Mouse (Mus musculus) liver, embryonic 15.5 days (tissue): ENCODE measurements at regions not wholly inside any gene's neighbourhood (a gene's known extent, or its start where the extent isn't known, plus 50 kb on each side); places are given as distances from the start of the nearest gene placed in this dataset.

Source experiments
- ATAC-seq: fragments of 200-750 bp; cut with Nextera tagmentation; 2 replicates; pipeline ENCODE4 v1.8.0; 2017; ENCODE audit warnings: moderate number of reproducible peaks, mild to moderate bottlenecking, moderate library complexity; ENCODE audit not compliant: insufficient read depth
- H3K27ac ChIP-seq: fragments of 300-500 bp; sonication (generic); replicated peaks from 2 replicates; pipeline ENCODE4 v1.5.1; 2015; ENCODE audit warnings: mild to moderate bottlenecking, inconsistent platforms
- H3K27me3 ChIP-seq: fragments of 300-500 bp; sonication (generic); 2 replicates; pipeline ENCODE4 v1.6.1; 2015; ENCODE audit warnings: mild to moderate bottlenecking, inconsistent platforms
- H3K36me3 ChIP-seq: fragments of 300-500 bp; sonication (generic); replicated peaks from 2 replicates; pipeline ENCODE4 v1.6.1; 2015; ENCODE audit warnings: moderate library complexity, mild to moderate bottlenecking, inconsistent platforms
- H3K4me1 ChIP-seq: fragments of 300-500 bp; sonication (generic); replicated peaks from 2 replicates; pipeline ENCODE4 v1.6.1; 2015; ENCODE audit warnings: inconsistent platforms
- H3K4me2 ChIP-seq: fragments of 300-500 bp; sonication (generic); 2 replicates; pipeline ENCODE4 v1.6.1; 2015; ENCODE audit warnings: moderate library complexity, mild to moderate bottlenecking, inconsistent platforms
- H3K4me3 ChIP-seq: fragments of 300-500 bp; sonication (generic); replicated peaks from 2 replicates; pipeline ENCODE4 v1.5.1; 2015; ENCODE audit warnings: mild to moderate bottlenecking, inconsistent platforms
- H3K9ac ChIP-seq: fragments of 300-500 bp; sonication (generic); 2 replicates; pipeline ENCODE4 v1.6.1; 2015; ENCODE audit warnings: moderate library complexity, mild to moderate bottlenecking, inconsistent platforms
- H3K9me3 ChIP-seq: fragments of 300-500 bp; sonication (generic); replicated peaks from 2 replicates; pipeline ENCODE4 v1.6.1; 2016; ENCODE audit warnings: inconsistent platforms
- WGBS: fragments of 180-500 bp; shearing (Covaris S2); methylation state at CpG from one replicate; pipeline ENCODE4 v1.1.7; 2015; ENCODE audit warnings: mixed read lengths; ENCODE audit not compliant: insufficient replicate concordance; 5-methylcytosine and 5-hydroxymethylcytosine counted together

GRCm38 (mm10) chr4:54611990-54612980 lies 332.6 kb upstream of the Zfp462 start:
- Histone ChIP-seq H3K27ac (no peak overlapping the region), H3K4me3 (no peak overlapping the region), H3K27me3 (no peaks in the 10 kb centered on the region), H3K9me3 (no peaks in the 10 kb centered on the region), H3K9ac (no peak overlapping the region), H3K4me1 (no peaks in the 10 kb centered on the region), H3K4me2 (no peak overlapping the region), H3K36me3 (no peaks in the 10 kb centered on the region)
- WGBS: 59% methylated on average over 7 of the region's 7 CpGs
- ATAC-seq: no peak

- ATAC-seq: no peak
- 58% methylated on average over 3 of the region's 3 CpGs for WGBS
- no peak overlapping the region for H3K4me2 ChIP-seq
These were observed 331.8 kb upstream of the Zfp462 start for GRCm38 (mm10) chr4:54613076-54613475.

GRCm38 (mm10) chr4:54613611-54614010 lies 331.2 kb upstream of the Zfp462 start:
- WGBS: 55% methylated on average over 2 of the region's 2 CpGs
- H3K27me3 ChIP-seq: no peaks in the 10 kb centered on the region
- no peak overlapping the region for H3K4me2 ChIP-seq
- no peaks in the 10 kb centered on the region for H3K36me3 ChIP-seq
- H3K4me3 ChIP-seq: no peak overlapping the region
- H3K9me3 ChIP-seq: no peaks in the 10 kb centered on the region
- H3K27ac ChIP-seq: no peak overlapping the region
- ATAC-seq: no peak
- no peak overlapping the region for H3K9ac ChIP-seq
- H3K4me1 ChIP-seq: no peaks in the 10 kb centered on the region

More at GRCm38 (mm10) chr4:54613076-54613475, 331.8 kb upstream of the Zfp462 start:
- H3K9me3 ChIP-seq: no peaks in the 10 kb centered on the region
- H3K4me1 ChIP-seq: no peaks in the 10 kb centered on the region
- no peak overlapping the region for H3K4me3 ChIP-seq
- H3K27ac ChIP-seq: no peak overlapping the region
- H3K27me3 ChIP-seq: no peaks in the 10 kb centered on the region
- H3K36me3 ChIP-seq: no peaks in the 10 kb centered on the region
- no peak overlapping the region for H3K9ac ChIP-seq

- no peak for ATAC-seq
- 30% methylated on average over 1 of the region's 1 CpGs for WGBS
- H3K9me3 ChIP-seq: no peaks in the 10 kb centered on the region
- no peak overlapping the region for H3K9ac ChIP-seq
- no peaks in the 10 kb centered on the region for H3K36me3 ChIP-seq
- no peak overlapping the region for H3K4me3 ChIP-seq
- H3K4me1 ChIP-seq: no peaks in the 10 kb centered on the region
- H3K27me3 ChIP-seq: no peaks in the 10 kb centered on the region
- H3K4me2 ChIP-seq: no peak overlapping the region
- H3K27ac ChIP-seq: no peak overlapping the region
These were observed 329.0 kb upstream of the Zfp462 start for GRCm38 (mm10) chr4:54615886-54616285.

GRCm38 (mm10) chr4:54624024-54624873 lies 320.6 kb upstream of the Zfp462 start:
- ATAC-seq: no peak
- Histone ChIP-seq H3K27ac (no peak overlapping the region), H3K4me2 (no peak overlapping the region), H3K9me3 (no peaks in the 10 kb centered on the region), H3K4me1 (no peaks in the 10 kb centered on the region), H3K4me3 (no peak overlapping the region), H3K36me3 (no peaks in the 10 kb centered on the region), H3K9ac (no peak overlapping the region), H3K27me3 (no peaks in the 10 kb centered on the region)
- 68% methylated on average over 20 of the region's 20 CpGs for WGBS

- Histone ChIP-seq H3K9ac (no peak overlapping the region), H3K27ac (no peak overlapping the region), H3K36me3 (no peaks in the 10 kb centered on the region), H3K4me3 (no peak overlapping the region), H3K4me1 (no peaks in the 10 kb centered on the region), H3K9me3 (no peaks in the 10 kb centered on the region), H3K27me3 (no peaks in the 10 kb centered on the region), H3K4me2 (no peak overlapping the region)
- WGBS: 13% methylated on average over 3 of the region's 3 CpGs
- no peak for ATAC-seq
These were observed 307.7 kb upstream of the Zfp462 start for GRCm38 (mm10) chr4:54636986-54637641.

- Histone ChIP-seq H3K4me1 (no peaks in the 10 kb centered on the region), H3K36me3 (no peaks in the 10 kb centered on the region), H3K27ac (no peak overlapping the region), H3K9ac (no peak overlapping the region), H3K4me2 (no peak overlapping the region), H3K27me3 (no peaks in the 10 kb centered on the region), H3K4me3 (no peak overlapping the region), H3K9me3 (no peaks in the 10 kb centered on the region)
- WGBS: 77% methylated on average over 11 of the region's 11 CpGs
- ATAC-seq: no peak
These were observed 298.8 kb upstream of the Zfp462 start for GRCm38 (mm10) chr4:54646033-54646432.

- Histone ChIP-seq H3K27ac (no peak overlapping the region), H3K9me3 (no peaks in the 10 kb centered on the region), H3K36me3 (no peaks in the 10 kb centered on the region), H3K4me1 (no peaks in the 10 kb centered on the region), H3K4me3 (no peak overlapping the region), H3K9ac (no peak overlapping the region), H3K27me3 (no peaks in the 10 kb centered on the region), H3K4me2 (no peak overlapping the region)
- no peak for ATAC-seq
- 73% methylated on average over 8 of the region's 8 CpGs for WGBS
These were observed 298.4 kb upstream of the Zfp462 start for GRCm38 (mm10) chr4:54646459-54646858.

- H3K9me3 ChIP-seq: no peaks in the 10 kb centered on the region
- ATAC-seq: no peak
- no peaks in the 10 kb centered on the region for H3K36me3 ChIP-seq
- WGBS: 62% methylated on average over 4 of the region's 4 CpGs
- no peaks in the 10 kb centered on the region for H3K27me3 ChIP-seq
- no peak overlapping the region for H3K27ac ChIP-seq
- H3K4me3 ChIP-seq: no peak overlapping the region
- no peak overlapping the region for H3K9ac ChIP-seq
- no peaks in the 10 kb centered on the region for H3K4me1 ChIP-seq
- no peak overlapping the region for H3K4me2 ChIP-seq
These were observed 296.6 kb upstream of the Zfp462 start for GRCm38 (mm10) chr4:54648254-54648653.

GRCm38 (mm10) chr4:54651646-54652110 lies 293.2 kb upstream of the Zfp462 start:
- Histone ChIP-seq H3K9ac (no peak overlapping the region), H3K36me3 (no peaks in the 10 kb centered on the region), H3K4me3 (no peak overlapping the region), H3K4me2 (no peak overlapping the region), H3K27ac (no peak overlapping the region), H3K27me3 (no peaks in the 10 kb centered on the region), H3K4me1 (no peaks in the 10 kb centered on the region), H3K9me3 (no peaks in the 10 kb centered on the region)
- no peak for ATAC-seq
